Mouse (Mus musculus) liver, postnatal 0 days (tissue): ENCODE measurements around the gene Mymx.

Source experiments
- CTCF ChIP-seq: sonication (generic); IDR thresholded peaks from 2 replicates; pipeline ENCODE4 v1.5.1; 2016; ENCODE audit warnings: antibody characterized with exemption, low read depth
- EP300 ChIP-seq: IDR thresholded peaks from 2 replicates; pipeline ENCODE4 v1.6.1; 2016; ENCODE audit warnings: antibody characterized with exemption, low read depth, mild to moderate bottlenecking

DNA sequence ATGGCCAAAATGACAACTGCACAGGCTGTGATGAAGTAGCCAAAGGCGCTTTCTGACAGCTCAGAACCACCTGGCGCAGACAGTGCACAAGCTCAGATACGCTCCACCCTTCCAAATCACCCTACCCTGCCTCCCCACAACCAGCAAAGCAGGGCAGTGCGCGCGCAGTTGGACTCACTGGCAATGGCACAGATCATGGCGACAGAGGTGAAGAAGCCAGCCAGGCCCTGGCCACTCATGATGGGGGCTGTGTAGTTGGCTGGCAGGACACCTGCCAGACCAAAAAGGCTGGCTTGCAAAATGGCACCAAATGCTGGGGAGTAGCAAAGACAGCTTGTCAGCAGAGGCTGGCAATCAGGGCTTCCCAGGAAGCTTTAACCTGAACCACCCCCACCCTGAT, 12.7 kb downstream of the Mymx start:
- TF ChIP-seq CTCF: no peak
- TF ChIP-seq EP300: no peak
